Mouse (Mus musculus): Measurements from ENCODE around the gene 3110040M04Rik. TPM values are rescaled to one million over a fixed set of nuclear protein-coding genes. Genes with fewer than 3 reads are reported as not detected.
"Not testable (repeated sequence)": the region's sequence is repeated elsewhere in the genome, so short reads cannot be mapped to it uniquely, and the experiment has no call there.

Gene 3110040M04Rik
- total and polyA plus RNA-seq, 3 experiments, result not detected

DNA sequence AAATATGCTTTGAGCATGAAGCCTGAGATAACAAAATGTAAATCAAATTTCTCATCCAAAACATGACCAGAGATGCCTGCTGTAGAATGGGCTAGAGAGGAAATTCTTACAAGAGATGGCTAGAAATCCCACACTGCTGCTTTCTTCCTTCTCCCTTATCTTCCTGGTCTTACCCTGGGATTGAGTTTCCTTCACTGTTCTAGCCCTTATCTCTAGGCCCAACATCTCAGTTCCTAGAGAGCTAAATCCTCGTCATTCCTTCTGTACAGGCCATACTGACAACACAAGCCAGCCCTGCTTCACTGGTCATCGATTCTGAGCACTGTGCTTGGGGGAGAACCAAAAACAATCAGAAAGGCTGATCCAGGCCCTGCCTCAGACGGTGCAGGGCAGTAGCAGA is 7.2 kb upstream of the 3110040M04Rik start:
- in situ Hi-C loops (cut with MboI; ENCODE audit: low pct_ligation_motif_present, low pct_unique_long_range_greater_than_20kb, low sequenced_read_pairs); H3K9me3 ChIP-seq (replicated peaks; ENCODE audit: low read length): not testable (repeated sequence)

DNA sequence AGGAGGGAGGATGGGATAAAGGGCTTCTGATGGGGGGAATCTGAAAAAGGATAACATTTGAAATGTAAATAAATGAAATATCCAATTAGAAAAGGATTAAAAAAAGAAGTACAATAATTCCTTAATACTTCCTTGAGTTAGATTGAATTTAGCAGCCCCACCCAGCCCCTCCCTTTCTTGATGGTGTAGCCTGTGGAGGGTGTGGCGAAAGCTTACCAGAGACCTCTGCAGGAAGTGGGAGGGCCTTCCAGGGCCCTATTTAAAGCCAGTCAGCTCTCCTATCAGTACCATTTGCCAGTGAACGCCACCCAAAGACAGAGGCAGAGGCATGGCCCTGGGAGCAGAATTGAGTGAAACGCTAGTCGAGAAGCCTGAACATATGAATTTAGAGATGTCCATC is 5.8 kb upstream of the 3110040M04Rik start, which contains the start of gene Gm47995:
Gene Gm47995 (plus strand): TSS at position 329 of the 400 bp plus-strand sequence.
- dilution Hi-C loops (cut with MboI; ENCODE audit: extremely low pct_ligation_motif_present, extremely low pct_unique_long_range_greater_than_20kb, low sequenced_read_pairs), result not testable (repeated sequence)
- DNase-seq (ENCODE audit: extremely low read depth), result peak; percentile 15

More for the DNA sequence above, 7.2 kb upstream of the 3110040M04Rik start:
- H3K36me3 ChIP-seq (replicated peaks in 1 of 2; ENCODE audit: control insufficient read depth in 1 of 2, insufficient read depth in 1 of 2, low read length in 1 of 2); H3K27ac ChIP-seq (ENCODE audit: insufficient read depth, low read depth); H3K4me2 ChIP-seq (ENCODE audit: insufficient read depth, low read depth, poor library complexity, severe bottlenecking); H3K27me3 ChIP-seq (replicated peaks); H3K4me1 ChIP-seq (ENCODE audit: control insufficient read depth in 1 of 2, insufficient read depth in 2 of 2); DNase-seq (ENCODE audit: extremely low read depth); H3K79me2 ChIP-seq (replicated peaks; ENCODE audit: control insufficient read depth, extremely low read depth, insufficient read depth, poor library complexity, severe bottlenecking); H3K9ac ChIP-seq (ENCODE audit: insufficient read depth, low read depth); dilution Hi-C loops (cut with MboI; ENCODE audit: extremely low pct_ligation_motif_present, extremely low pct_unique_long_range_greater_than_20kb, low sequenced_read_pairs); H3K4me3 ChIP-seq (replicated peaks in 1 of 3; ENCODE audit: low read depth in 2 of 3, low read length in 2 of 3, poor library complexity in 1 of 3): not testable (repeated sequence)

DNA sequence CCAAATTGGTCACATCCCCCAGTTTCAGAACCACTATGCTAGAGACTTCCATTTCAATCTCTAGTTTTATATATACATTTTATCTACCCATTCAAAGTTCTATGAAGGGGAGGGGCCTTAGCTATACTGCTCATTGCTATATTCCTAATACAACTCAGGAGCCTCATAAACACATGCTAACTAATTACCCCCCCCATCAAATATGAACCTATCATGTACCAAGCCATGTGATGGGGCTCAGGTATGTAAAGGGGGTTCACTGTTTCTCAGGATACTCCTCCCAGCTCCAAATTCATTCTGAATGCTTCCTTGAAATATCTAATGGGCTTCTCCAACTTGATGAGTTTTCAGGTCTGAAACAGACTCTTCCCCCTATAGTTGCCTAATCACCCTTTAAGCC is 3.3 kb upstream of the 3110040M04Rik start:
- H3K79me2 ChIP-seq (replicated peaks; ENCODE audit: control insufficient read depth, extremely low read depth, insufficient read depth, poor library complexity, severe bottlenecking); H3K27ac ChIP-seq (ENCODE audit: insufficient read depth, low read depth); H3K4me2 ChIP-seq (ENCODE audit: insufficient read depth, low read depth, poor library complexity, severe bottlenecking); H3K4me1 ChIP-seq (ENCODE audit: control insufficient read depth in 1 of 2, insufficient read depth in 2 of 2); DNase-seq (ENCODE audit: extremely low read depth); H3K27me3 ChIP-seq (replicated peaks); H3K9me3 ChIP-seq (replicated peaks; ENCODE audit: low read length); H3K36me3 ChIP-seq (replicated peaks in 1 of 2; ENCODE audit: control insufficient read depth in 1 of 2, insufficient read depth in 1 of 2, low read length in 1 of 2); H3K9ac ChIP-seq (ENCODE audit: insufficient read depth, low read depth); in situ Hi-C loops (cut with MboI; ENCODE audit: low pct_ligation_motif_present, low pct_unique_long_range_greater_than_20kb, low sequenced_read_pairs); H3K4me3 ChIP-seq (replicated peaks in 1 of 3; ENCODE audit: low read depth in 2 of 3, low read length in 2 of 3, poor library complexity in 1 of 3); dilution Hi-C loops (cut with MboI; ENCODE audit: extremely low pct_ligation_motif_present, extremely low pct_unique_long_range_greater_than_20kb, low sequenced_read_pairs): not testable (repeated sequence)

More for the DNA sequence above, 5.8 kb upstream of the 3110040M04Rik start, which contains the start of gene Gm47995:
- H3K9me3 ChIP-seq (replicated peaks; ENCODE audit: low read length); in situ Hi-C loops (cut with MboI; ENCODE audit: low pct_ligation_motif_present, low pct_unique_long_range_greater_than_20kb, low sequenced_read_pairs); H3K27ac ChIP-seq (ENCODE audit: insufficient read depth, low read depth); H3K4me1 ChIP-seq (ENCODE audit: control insufficient read depth in 1 of 2, insufficient read depth in 2 of 2); H3K36me3 ChIP-seq (replicated peaks in 1 of 2; ENCODE audit: control insufficient read depth in 1 of 2, insufficient read depth in 1 of 2, low read length in 1 of 2); H3K79me2 ChIP-seq (replicated peaks; ENCODE audit: control insufficient read depth, extremely low read depth, insufficient read depth, poor library complexity, severe bottlenecking); H3K9ac ChIP-seq (ENCODE audit: insufficient read depth, low read depth); H3K4me3 ChIP-seq (replicated peaks in 1 of 3; ENCODE audit: low read depth in 2 of 3, low read length in 2 of 3, poor library complexity in 1 of 3); H3K27me3 ChIP-seq (replicated peaks); H3K4me2 ChIP-seq (ENCODE audit: insufficient read depth, low read depth, poor library complexity, severe bottlenecking): not testable (repeated sequence)

DNA sequence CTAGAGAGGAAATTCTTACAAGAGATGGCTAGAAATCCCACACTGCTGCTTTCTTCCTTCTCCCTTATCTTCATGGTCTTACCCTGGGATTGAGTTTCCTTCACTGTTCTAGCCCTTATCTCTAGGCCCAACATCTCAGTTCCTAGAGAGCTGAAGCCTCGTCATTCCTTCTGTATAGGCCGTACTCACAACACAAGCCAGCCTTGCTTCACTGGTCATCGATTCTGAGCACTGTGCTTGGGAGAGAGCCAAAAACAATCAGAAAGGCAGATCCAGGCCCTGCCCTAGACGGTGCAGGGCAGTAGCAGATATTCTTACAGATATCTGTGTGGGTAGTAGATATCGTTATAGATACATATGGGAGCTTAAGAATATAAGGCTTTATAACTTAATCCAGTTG is 1.1 kb upstream of the 3110040M04Rik start:
- H3K4me3 ChIP-seq (replicated peaks in 1 of 3; ENCODE audit: low read depth in 2 of 3, low read length in 2 of 3, poor library complexity in 1 of 3); H3K27ac ChIP-seq (ENCODE audit: insufficient read depth, low read depth); dilution Hi-C loops (cut with MboI; ENCODE audit: extremely low pct_ligation_motif_present, extremely low pct_unique_long_range_greater_than_20kb, low sequenced_read_pairs); H3K4me2 ChIP-seq (ENCODE audit: insufficient read depth, low read depth, poor library complexity, severe bottlenecking); DNase-seq (ENCODE audit: extremely low read depth); H3K36me3 ChIP-seq (replicated peaks in 1 of 2; ENCODE audit: control insufficient read depth in 1 of 2, insufficient read depth in 1 of 2, low read length in 1 of 2); H3K79me2 ChIP-seq (replicated peaks; ENCODE audit: control insufficient read depth, extremely low read depth, insufficient read depth, poor library complexity, severe bottlenecking); H3K4me1 ChIP-seq (ENCODE audit: control insufficient read depth in 1 of 2, insufficient read depth in 2 of 2); H3K27me3 ChIP-seq (replicated peaks); in situ Hi-C loops (cut with MboI; ENCODE audit: low pct_ligation_motif_present, low pct_unique_long_range_greater_than_20kb, low sequenced_read_pairs); H3K9me3 ChIP-seq (replicated peaks; ENCODE audit: low read length); H3K9ac ChIP-seq (ENCODE audit: insufficient read depth, low read depth): not testable (repeated sequence)

DNA sequence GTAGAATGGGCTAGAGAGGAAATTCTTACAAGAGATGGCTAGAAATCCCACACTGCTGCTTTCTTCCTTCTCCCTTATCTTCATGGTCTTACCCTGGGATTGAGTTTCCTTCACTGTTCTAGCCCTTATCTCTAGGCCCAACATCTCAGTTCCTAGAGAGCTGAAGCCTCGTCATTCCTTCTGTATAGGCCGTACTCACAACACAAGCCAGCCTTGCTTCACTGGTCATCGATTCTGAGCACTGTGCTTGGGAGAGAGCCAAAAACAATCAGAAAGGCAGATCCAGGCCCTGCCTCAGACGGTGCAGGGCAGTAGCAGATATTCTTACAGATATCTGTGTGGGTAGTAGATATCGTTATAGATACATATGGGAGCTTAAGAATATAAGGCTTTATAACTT is 4.6 kb downstream of the 3110040M04Rik start:
- H3K79me2 ChIP-seq (replicated peaks; ENCODE audit: control insufficient read depth, extremely low read depth, insufficient read depth, poor library complexity, severe bottlenecking); DNase-seq (ENCODE audit: extremely low read depth); H3K27ac ChIP-seq (ENCODE audit: insufficient read depth, low read depth); in situ Hi-C loops (cut with MboI; ENCODE audit: low pct_ligation_motif_present, low pct_unique_long_range_greater_than_20kb, low sequenced_read_pairs); H3K36me3 ChIP-seq (replicated peaks in 1 of 2; ENCODE audit: control insufficient read depth in 1 of 2, insufficient read depth in 1 of 2, low read length in 1 of 2); H3K9me3 ChIP-seq (replicated peaks; ENCODE audit: low read length); H3K27me3 ChIP-seq (replicated peaks); H3K4me2 ChIP-seq (ENCODE audit: insufficient read depth, low read depth, poor library complexity, severe bottlenecking); dilution Hi-C loops (cut with MboI; ENCODE audit: extremely low pct_ligation_motif_present, extremely low pct_unique_long_range_greater_than_20kb, low sequenced_read_pairs); H3K4me3 ChIP-seq (replicated peaks in 1 of 3; ENCODE audit: low read depth in 2 of 3, low read length in 2 of 3, poor library complexity in 1 of 3); H3K9ac ChIP-seq (ENCODE audit: insufficient read depth, low read depth); H3K4me1 ChIP-seq (ENCODE audit: control insufficient read depth in 1 of 2, insufficient read depth in 2 of 2): not testable (repeated sequence)

DNA sequence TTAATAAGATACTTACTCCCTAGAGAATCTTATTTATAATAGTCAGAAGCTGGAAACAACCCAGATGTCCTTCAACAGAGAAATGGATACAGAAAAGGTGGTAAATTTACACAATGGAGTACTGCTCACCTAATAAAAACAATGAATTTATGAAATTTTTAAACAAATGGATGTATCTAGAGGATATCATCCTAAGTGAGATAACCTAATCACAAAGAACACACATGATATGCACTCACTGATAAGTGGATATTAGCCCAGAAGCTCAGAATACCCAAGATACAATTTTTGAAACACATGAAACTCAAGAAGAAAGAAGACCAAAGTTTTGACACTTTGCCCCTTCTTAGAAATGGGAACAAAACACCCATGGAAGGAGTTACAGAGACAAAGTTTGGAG is 5.0 kb downstream of the 3110040M04Rik start:
- H3K79me2 ChIP-seq (replicated peaks; ENCODE audit: control insufficient read depth, extremely low read depth, insufficient read depth, poor library complexity, severe bottlenecking); dilution Hi-C loops (cut with MboI; ENCODE audit: extremely low pct_ligation_motif_present, extremely low pct_unique_long_range_greater_than_20kb, low sequenced_read_pairs); H3K4me3 ChIP-seq (replicated peaks in 1 of 3; ENCODE audit: low read depth in 2 of 3, low read length in 2 of 3, poor library complexity in 1 of 3); H3K9me3 ChIP-seq (replicated peaks; ENCODE audit: low read length); H3K27me3 ChIP-seq (replicated peaks); H3K4me2 ChIP-seq (ENCODE audit: insufficient read depth, low read depth, poor library complexity, severe bottlenecking); H3K27ac ChIP-seq (ENCODE audit: insufficient read depth, low read depth); DNase-seq (ENCODE audit: extremely low read depth); H3K4me1 ChIP-seq (ENCODE audit: control insufficient read depth in 1 of 2, insufficient read depth in 2 of 2); H3K9ac ChIP-seq (ENCODE audit: insufficient read depth, low read depth); H3K36me3 ChIP-seq (replicated peaks in 1 of 2; ENCODE audit: control insufficient read depth in 1 of 2, insufficient read depth in 1 of 2, low read length in 1 of 2); in situ Hi-C loops (cut with MboI; ENCODE audit: low pct_ligation_motif_present, low pct_unique_long_range_greater_than_20kb, low sequenced_read_pairs): not testable (repeated sequence)
